In genomic region chr9:41161413-41161812, GRCm38 (mm10) we compare ENCODE assay signal across 8 mouse cellular contexts. TPM values are rescaled to one million over a fixed set of nuclear protein-coding genes. Genes with fewer than 3 reads are reported as not detected.
DNase-seq lines count a peak whose midpoint lies in the region; ATAC-seq and TF ChIP-seq lines count a peak whose summit lies in the region.

TSS of gene Ubash3b (minus strand) at chr9:41161697.

- H3K36me3 ChIP-seq in embryonic facial prominence, embryonic 12.5 days: no peaks in the 10 kb centered on the region
- H3K36me3 ChIP-seq in midbrain, embryonic 15.5 days (replicated peaks): no peaks in the 10 kb centered on the region

- peaks cover 16% of the 10 kb centered on the region for H3K27me3 ChIP-seq in embryonic facial prominence, embryonic 12.5 days
- no peaks in the 10 kb centered on the region for H3K27me3 ChIP-seq in midbrain, embryonic 15.5 days (replicated peaks)

- 0 out of 2 replicates have a peak, but pooled peaks cover 2% of the 10 kb centered on the region for H3K9me3 ChIP-seq in embryonic facial prominence, embryonic 12.5 days
- no peaks in the 10 kb centered on the region for H3K9me3 ChIP-seq in midbrain, embryonic 15.5 days

- no peak for ATAC-seq in embryonic facial prominence, embryonic 12.5 days (ENCODE audit: insufficient number of reproducible peaks, insufficient read depth, low FRiP score, low TSS enrichment)
- no peak for ATAC-seq in inflammation-experienced regulatory T-cells, adult 6 months
- ATAC-seq in midbrain, embryonic 15.5 days (replicated peaks): no peak

- H3K9ac ChIP-seq in embryonic facial prominence, embryonic 12.5 days: no peak within 1 kb of the TSS
- H3K9ac ChIP-seq in midbrain, embryonic 15.5 days: no peak within 1 kb of the TSS

- H3K27ac ChIP-seq in layer of hippocampus, adult 2 months: peak within 1 kb of the TSS; percentile 78
- H3K27ac ChIP-seq in embryonic facial prominence, embryonic 12.5 days: no peak within 1 kb of the TSS
- H3K27ac ChIP-seq in midbrain, embryonic 15.5 days: no peak within 1 kb of the TSS

- H3K4me2 ChIP-seq in embryonic facial prominence, embryonic 12.5 days (replicated peaks): no peak within 1 kb of the TSS
- H3K4me2 ChIP-seq in midbrain, embryonic 15.5 days: no peak within 1 kb of the TSS

- no peak for TF ChIP-seq CTCF in layer of hippocampus, adult 2 months (conservative IDR thresholded peaks at IDR 0.05)

- H3K4me3 ChIP-seq in layer of hippocampus, adult 2 months: no peak within 1 kb of the TSS
- no peak within 1 kb of the TSS for H3K4me3 ChIP-seq in embryonic facial prominence, embryonic 12.5 days
- H3K4me3 ChIP-seq in midbrain, embryonic 15.5 days: no peak within 1 kb of the TSS

- peaks cover 9% of the 10 kb centered on the region for H3K4me1 ChIP-seq in embryonic facial prominence, embryonic 12.5 days
- H3K4me1 ChIP-seq in midbrain, embryonic 15.5 days: peaks cover 3% of the 10 kb centered on the region

- 80% methylated on average over 6 of the region's 6 CpGs for WGBS in embryonic facial prominence, embryonic 12.5 days
- WGBS in midbrain, embryonic 15.5 days: 83% methylated on average over 6 of the region's 6 CpGs

- DNase-seq in layer of hippocampus, adult 2 months (ENCODE audit: low spot score in 2 of 2): no peak
- no peak for DNase-seq in layer of hippocampus, adult 9-10 months (ENCODE audit: low spot score)
- no peak for DNase-seq in urinary bladder, adult 18-20 months (ENCODE audit: low spot score in 2 of 2)
- no peak for DNase-seq in right cerebral cortex, postnatal 10 days (ENCODE audit: low spot score in 2 of 2)
- DNase-seq in Muller cell, postnatal 12 days (ENCODE audit: inconsistent ontology term): no peak

RNA-seq across cellular contexts. Expression of gene Ubash3b, which starts in this region (rescaled TPM):
- 10 to 100 TPM; 26.7 to 27.0 TPM for total RNA-seq in layer of hippocampus, adult 2 months (2021)
- 11.3 and 14.9 TPM in 2 replicates for polyA plus RNA-seq in embryonic facial prominence, embryonic 12.5 days (2016; fragmentation: Nextera tagmentation; extraction: Ambion mirVana)
- 10 to 100 TPM; 18.8 to 20.6 (median 20.2) TPM for polyA plus RNA-seq in inflammation-experienced regulatory T-cells, adult 6 months (2017; shearing (Covaris generic))
- polyA plus RNA-seq in midbrain, embryonic 15.5 days (2015; fragmentation: Nextera tagmentation; extraction: Ambion mirVana): 23.9 and 25.9 TPM in 2 replicates
